Mouse (Mus musculus): ENCODE data around the gene Dlg3. TPM values are rescaled to one million over a fixed set of nuclear protein-coding genes. Genes with fewer than 3 reads are reported as not detected.

The Dlg3 gene
- total and polyA plus RNA-seq, 3 experiments = 0.05 TPM; not detected in 2

DNA sequence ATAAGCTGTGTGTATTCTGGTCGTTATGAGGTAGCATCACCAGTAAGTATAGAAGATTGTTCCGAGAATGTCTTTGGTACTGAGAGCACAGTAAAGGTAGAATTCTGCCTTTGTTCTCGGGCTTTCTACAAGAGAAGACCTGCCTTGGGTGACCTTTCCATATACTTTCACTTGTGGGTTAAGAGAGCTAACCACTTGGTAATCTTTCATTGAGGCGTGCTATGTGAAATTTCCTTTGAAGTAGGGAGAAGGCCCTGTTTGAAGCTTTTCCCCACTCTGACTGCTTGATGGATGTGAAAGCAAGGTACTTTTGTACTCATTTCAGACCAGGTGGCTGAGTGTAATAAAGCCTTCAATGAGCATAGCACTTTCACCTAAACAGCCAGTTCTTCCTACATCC lies 21.8 kb downstream of the Dlg3 start:
- no peaks in the 10 kb centered on the region for H3K27me3 ChIP-seq (ENCODE audit: insufficient read depth, low read length)
- TF ChIP-seq TAL1 (conservative IDR thresholded peaks at IDR 0.05; ENCODE audit: low read depth, low read length) (no peak), GATA2 (IDR thresholded peaks at IDR 0.05; ENCODE audit: borderline replicate concordance, low read depth, low read length) (no peak), CTCF (IDR thresholded peaks at IDR 0.05; ENCODE audit: low read depth, low read length) (no peak), GATA1 (IDR thresholded peaks at IDR 0.05; ENCODE audit: borderline replicate concordance, low read length) (no peak), POLR2AphosphoS5 (IDR thresholded peaks at IDR 0.05; ENCODE audit: insufficient replicate concordance, low read depth, low read length) (no peak)
- H3K4me1 ChIP-seq (ENCODE audit: insufficient read depth, low read depth, low read length) = no peaks in the 10 kb centered on the region
- no peaks in the 10 kb centered on the region for H3K36me3 ChIP-seq (replicated peaks)
- H3K9me3 ChIP-seq (replicated peaks) = no peaks in the 10 kb centered on the region
- ATAC-seq (ENCODE audit: extremely low read depth, insufficient number of reproducible peaks, low FRiP score, poor library complexity, severe bottlenecking) = no peak
- DNase-seq (ENCODE audit: low spot score) = no peak
- H3K4me3 ChIP-seq (ENCODE audit: low read depth, low read length) = no peak overlapping the region

DNA sequence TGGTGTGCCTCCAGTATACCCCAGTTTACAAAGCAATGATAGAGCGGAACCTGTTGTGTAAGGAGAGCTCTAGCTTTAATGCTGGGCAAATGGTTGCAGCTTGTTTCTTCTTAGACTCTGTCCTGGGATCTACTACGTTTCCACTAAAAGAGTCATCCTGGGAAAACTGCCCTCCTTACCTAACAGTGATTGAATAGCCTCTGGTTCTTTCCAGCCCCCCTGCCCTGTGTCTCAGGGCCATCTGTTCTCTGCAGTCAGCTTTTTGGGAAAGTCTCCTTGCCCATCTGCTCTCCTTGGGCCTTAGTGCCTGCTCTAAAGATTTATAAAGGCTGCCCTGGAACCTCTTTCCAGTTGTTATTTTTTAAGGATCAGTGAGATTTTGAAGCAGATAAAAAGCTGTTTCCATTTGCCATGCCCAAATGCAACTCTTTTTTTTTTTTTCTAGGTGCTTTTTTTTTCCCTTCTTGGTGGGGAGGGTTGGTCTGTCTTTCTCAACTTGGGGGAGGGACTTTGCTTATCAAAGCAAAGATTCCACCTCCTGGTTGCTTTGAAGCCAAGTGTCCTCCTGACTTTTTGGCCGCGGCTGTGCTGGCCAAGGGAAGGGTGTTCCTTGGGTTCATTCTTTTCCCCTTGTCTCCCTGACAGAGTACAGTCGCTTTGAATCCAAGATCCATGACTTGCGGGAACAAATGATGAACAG lies 28.7 kb downstream of the Dlg3 start:
- no peaks in the 10 kb centered on the region for H3K9me3 ChIP-seq (replicated peaks)
- H3K36me3 ChIP-seq (replicated peaks) = no peaks in the 10 kb centered on the region
- no peaks in the 10 kb centered on the region for H3K4me1 ChIP-seq (ENCODE audit: insufficient read depth, low read depth, low read length)
- DNase-seq (ENCODE audit: low spot score) = no peak
- H3K27me3 ChIP-seq (ENCODE audit: insufficient read depth, low read length) = no peaks in the 10 kb centered on the region
- ATAC-seq (ENCODE audit: extremely low read depth, insufficient number of reproducible peaks, low FRiP score, poor library complexity, severe bottlenecking) = no peak
- H3K4me3 ChIP-seq (ENCODE audit: low read depth, low read length) = no peak overlapping the region
- no peak for TF ChIP-seq GATA1 (IDR thresholded peaks at IDR 0.05; ENCODE audit: borderline replicate concordance, low read length)

- Histone ChIP-seq H3K4me1 (ENCODE audit: insufficient read depth, low read depth, low read length) (no peaks in the 10 kb centered on the region), H3K9me3 (replicated peaks) (no peaks in the 10 kb centered on the region), H3K4me3 (ENCODE audit: low read depth, low read length) (no peak overlapping the region), H3K36me3 (replicated peaks) (no peaks in the 10 kb centered on the region), H3K27me3 (ENCODE audit: insufficient read depth, low read length) (no peaks in the 10 kb centered on the region)
- ATAC-seq (ENCODE audit: extremely low read depth, insufficient number of reproducible peaks, low FRiP score, poor library complexity, severe bottlenecking) (no peak), DNase-seq (ENCODE audit: low spot score) (no peak)
- TF ChIP-seq GATA1 (IDR thresholded peaks at IDR 0.05; ENCODE audit: borderline replicate concordance, low read length) (no peak), TAL1 (conservative IDR thresholded peaks at IDR 0.05; ENCODE audit: low read depth, low read length) (no peak), GATA2 (IDR thresholded peaks at IDR 0.05; ENCODE audit: borderline replicate concordance, low read depth, low read length) (no peak), CTCF (IDR thresholded peaks at IDR 0.05; ENCODE audit: low read depth, low read length) (no peak), POLR2AphosphoS5 (IDR thresholded peaks at IDR 0.05; ENCODE audit: insufficient replicate concordance, low read depth, low read length) (no peak)
These were observed 29.2 kb downstream of the Dlg3 start for GRCm38 (mm10) chrX:100796741-100797090.

DNA sequence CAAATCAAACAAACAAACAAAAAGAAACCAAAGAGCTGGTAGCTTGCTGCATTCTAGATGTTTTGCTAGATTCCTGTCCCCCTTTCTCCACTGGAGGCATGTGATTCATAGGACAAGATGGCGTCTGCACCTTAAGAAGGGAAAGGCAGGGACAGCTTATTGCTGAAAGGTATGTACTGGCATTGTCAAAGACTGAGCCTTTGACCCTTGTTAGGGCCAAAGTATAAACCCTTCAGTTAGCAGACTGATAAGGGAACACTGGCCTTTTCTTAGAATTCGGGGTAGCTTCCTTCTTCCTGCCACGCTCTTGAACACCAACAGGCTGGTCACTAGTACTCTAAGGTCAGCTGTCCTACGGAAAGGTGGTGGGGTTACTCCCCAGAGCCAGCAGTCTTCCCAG lies 29.8 kb downstream of the Dlg3 start:
- Histone ChIP-seq H3K4me3 (ENCODE audit: low read depth, low read length) (no peak overlapping the region), H3K9me3 (replicated peaks) (no peaks in the 10 kb centered on the region), H3K36me3 (replicated peaks) (no peaks in the 10 kb centered on the region), H3K4me1 (ENCODE audit: insufficient read depth, low read depth, low read length) (no peaks in the 10 kb centered on the region), H3K27me3 (ENCODE audit: insufficient read depth, low read length) (no peaks in the 10 kb centered on the region)
- ATAC-seq (ENCODE audit: extremely low read depth, insufficient number of reproducible peaks, low FRiP score, poor library complexity, severe bottlenecking) = no peak
- TF ChIP-seq GATA2 (IDR thresholded peaks at IDR 0.05; ENCODE audit: borderline replicate concordance, low read depth, low read length) = no peak
- no peak for TF ChIP-seq POLR2AphosphoS5 (IDR thresholded peaks at IDR 0.05; ENCODE audit: insufficient replicate concordance, low read depth, low read length)
- no peak for TF ChIP-seq CTCF (IDR thresholded peaks at IDR 0.05; ENCODE audit: low read depth, low read length)
- TF ChIP-seq GATA1 (IDR thresholded peaks at IDR 0.05; ENCODE audit: borderline replicate concordance, low read length) = no peak
- no peak for TF ChIP-seq TAL1 (conservative IDR thresholded peaks at IDR 0.05; ENCODE audit: low read depth, low read length)
- DNase-seq (ENCODE audit: low spot score) = no peak

GRCm38 (mm10) chrX:100797851-100798527 lies 30.5 kb downstream of the Dlg3 start:
- no peak for ATAC-seq (ENCODE audit: extremely low read depth, insufficient number of reproducible peaks, low FRiP score, poor library complexity, severe bottlenecking)
- no peaks in the 10 kb centered on the region for H3K4me1 ChIP-seq (ENCODE audit: insufficient read depth, low read depth, low read length)

GRCm38 (mm10) chrX:100800643-100801042 lies 33.1 kb downstream of the Dlg3 start:
- no peaks in the 10 kb centered on the region for H3K9me3 ChIP-seq (replicated peaks)
- no peak overlapping the region for H3K4me3 ChIP-seq (ENCODE audit: low read depth, low read length)
- H3K27me3 ChIP-seq (ENCODE audit: insufficient read depth, low read length) = no peaks in the 10 kb centered on the region
- DNase-seq (ENCODE audit: low spot score) (no peak), ATAC-seq (ENCODE audit: extremely low read depth, insufficient number of reproducible peaks, low FRiP score, poor library complexity, severe bottlenecking) (no peak)
- H3K36me3 ChIP-seq (replicated peaks) = no peaks in the 10 kb centered on the region
- no peaks in the 10 kb centered on the region for H3K4me1 ChIP-seq (ENCODE audit: insufficient read depth, low read depth, low read length)
- no peak for TF ChIP-seq POLR2AphosphoS5 (IDR thresholded peaks at IDR 0.05; ENCODE audit: insufficient replicate concordance, low read depth, low read length)
- TF ChIP-seq GATA1 (IDR thresholded peaks at IDR 0.05; ENCODE audit: borderline replicate concordance, low read length) = no peak
- no peak for TF ChIP-seq CTCF (IDR thresholded peaks at IDR 0.05; ENCODE audit: low read depth, low read length)
- TF ChIP-seq GATA2 (IDR thresholded peaks at IDR 0.05; ENCODE audit: borderline replicate concordance, low read depth, low read length) = no peak

More at GRCm38 (mm10) chrX:100797851-100798527, 30.5 kb downstream of the Dlg3 start:
- no peak for DNase-seq (ENCODE audit: low spot score)
- H3K27me3 ChIP-seq (ENCODE audit: insufficient read depth, low read length) = no peaks in the 10 kb centered on the region
- TF ChIP-seq GATA2 (IDR thresholded peaks at IDR 0.05; ENCODE audit: borderline replicate concordance, low read depth, low read length) (no peak), TAL1 (conservative IDR thresholded peaks at IDR 0.05; ENCODE audit: low read depth, low read length) (no peak), POLR2AphosphoS5 (IDR thresholded peaks at IDR 0.05; ENCODE audit: insufficient replicate concordance, low read depth, low read length) (no peak), CTCF (IDR thresholded peaks at IDR 0.05; ENCODE audit: low read depth, low read length) (no peak), GATA1 (IDR thresholded peaks at IDR 0.05; ENCODE audit: borderline replicate concordance, low read length) (no peak)
- no peaks in the 10 kb centered on the region for H3K9me3 ChIP-seq (replicated peaks)
- H3K36me3 ChIP-seq (replicated peaks) = no peaks in the 10 kb centered on the region
- H3K4me3 ChIP-seq (ENCODE audit: low read depth, low read length) = no peak overlapping the region
